Mouse (Mus musculus) midbrain, embryonic 10.5 days (tissue): ENCODE results near the gene Cradd. TPM values are rescaled to one million over a fixed set of nuclear protein-coding genes. Genes with fewer than 3 reads are reported as not detected.

Experiments used
- polyA plus RNA-seq: library from polyadenylated mRNA; unstranded; fragments of >200 nt; fragmentation: Nextera tagmentation; extraction: Ambion mirVana; gene quantifications from 2 replicates; pipeline ENCODE4 v1.2.1, GENCODE M21; 2016

The Cradd gene
- polyA plus RNA-seq, 1 experiment from 2014 or later = 14.4 TPM

Other genes with a start within 250 kb of the Cradd start
- gene Socs2, start 93.0 kb upstream of the Cradd start, polyA plus RNA-seq = 27.9 and 30.4 TPM in 2 replicates
- gene Mrpl42, start 177.8 kb upstream of the Cradd start, polyA plus RNA-seq = 380 and 398 TPM in 2 replicates
- gene Ube2n, start 191.0 kb upstream of the Cradd start, polyA plus RNA-seq = 478 and 483 TPM in 2 replicates
- gene Nudt4, start 240.0 kb upstream of the Cradd start, polyA plus RNA-seq = 90.8 and 91.5 TPM in 2 replicates